Mouse (Mus musculus): ENCODE measurements at regions not wholly inside any gene's neighbourhood (a gene's known extent, or its start where the extent isn't known, plus 50 kb on each side); places are given as distances from the start of the nearest gene placed in this dataset.

GRCm38 (mm10) chr15:25059347-25059746 lies 354.2 kb downstream of the Basp1 start:
- TF ChIP-seq CTCF (IDR thresholded peaks at IDR 0.05; ENCODE audit: extremely low read depth, insufficient read length, insufficient replicate concordance, low read depth, low read length), result no peak
- TF ChIP-seq POLR2A (IDR thresholded peaks at IDR 0.05; ENCODE audit: low read depth, low read length), result no peak
